Mouse (Mus musculus) heart, postnatal 14 days (tissue): ENCODE measurements around the gene Arhgap33. TPM values are rescaled to one million over a fixed set of nuclear protein-coding genes. Genes with fewer than 3 reads are reported as not detected.

Experiments used
- DNase-seq, 2 experiments: peaks; one replicate each; pipeline ENCODE4 v3.0.0; 2021 to 2022
- intact Hi-C: fragments of 180-260 bp; cut with DNase I; formaldehyde crosslinking; loops from one replicate; pipeline ENCODE4 v1.15.1; 2025
- long read RNA-seq, 2 experiments: library from polyadenylated mRNA; stranded (forward); transcript quantifications; one replicate each; pipeline ENCODE4 v2.0.0; 2021
- total RNA-seq, 2 experiments: library from RNA; stranded (reverse); gene quantifications; 2 replicates each; pipeline ENCODE4 v1.2.3; 2021

Arhgap33 gene
- 1 to 10 TPM; 2.7 to 3.2 TPM for total RNA-seq
- long read RNA-seq, experiment 1: 0 reads
- long read RNA-seq, experiment 2: 0 reads

DNA sequence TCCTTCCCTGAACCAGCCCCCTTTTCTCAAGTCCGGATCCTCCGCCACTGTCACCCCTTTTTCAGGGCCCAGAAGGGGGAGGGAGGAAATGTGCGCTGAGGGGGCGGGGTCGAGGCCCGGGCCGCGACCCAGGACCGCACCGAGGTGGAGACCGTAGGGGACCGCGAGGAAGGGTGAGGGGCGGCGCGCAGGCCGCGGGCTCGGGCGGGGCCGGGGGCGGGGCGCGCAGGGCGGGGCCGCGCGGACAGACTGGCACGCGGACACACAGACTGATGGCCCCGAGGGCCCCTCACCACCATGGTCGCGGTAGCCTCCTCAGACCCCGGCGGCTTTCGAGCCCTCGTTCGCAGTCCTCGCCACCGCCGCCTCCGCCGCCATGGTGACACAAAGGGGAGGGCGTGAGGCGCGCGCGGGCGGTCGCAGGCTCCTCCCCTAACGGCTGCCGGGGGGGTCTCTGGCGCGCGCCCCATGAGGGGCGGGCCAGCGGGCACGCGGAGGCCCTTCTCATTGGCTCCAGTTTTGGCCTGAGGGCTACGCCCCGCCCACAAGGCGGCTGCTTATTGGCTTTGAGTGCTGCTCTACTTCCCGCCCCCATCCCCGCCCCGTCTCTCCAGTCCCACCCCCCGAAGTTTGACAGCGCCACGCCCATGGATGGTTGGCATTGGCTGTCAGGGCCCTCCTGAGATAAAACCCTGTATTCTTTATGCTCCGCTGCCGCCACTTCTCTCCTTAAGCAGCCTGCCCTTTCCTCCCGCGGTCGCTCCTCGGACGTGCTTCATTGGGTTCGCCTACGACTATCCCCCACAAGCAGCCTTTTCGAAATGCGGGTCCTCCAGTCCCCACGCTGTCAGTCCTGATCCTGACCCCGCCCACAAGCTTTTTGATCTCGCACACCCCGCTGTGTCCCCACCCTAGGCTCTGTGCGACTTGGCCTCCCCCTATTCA, at the start of gene Arhgap33:
Gene Arhgap33 (minus strand): TSS at position 428 of the 945 bp plus-strand sequence.
- intact Hi-C loops: no loop called here

DNA sequence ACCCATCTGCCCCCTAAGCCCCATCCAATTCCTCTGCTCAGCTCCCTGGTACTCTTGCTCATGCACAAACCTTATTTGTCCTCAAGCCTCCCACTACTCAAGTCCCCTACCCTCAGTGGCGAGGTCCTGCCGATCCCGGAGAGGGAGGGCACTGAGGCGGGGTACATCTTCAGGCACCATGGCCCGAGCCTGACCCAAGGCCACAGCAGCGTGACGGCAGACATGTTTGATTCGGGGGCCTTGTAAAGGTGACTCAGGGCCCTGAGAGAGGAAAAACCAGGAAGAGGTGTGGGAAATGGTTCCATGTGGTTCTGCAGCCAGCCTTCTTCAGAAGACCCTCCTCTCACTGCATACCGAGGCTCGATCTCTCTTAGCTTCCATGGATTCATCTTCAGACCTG, 49.5 kb upstream of the Arhgap33 start:
- DNase-seq: no peak
- intact Hi-C loops: no loop called here

More for the DNA sequence above, at the start of gene Arhgap33:
- peak; percentile 96 to 97 for DNase-seq

DNA sequence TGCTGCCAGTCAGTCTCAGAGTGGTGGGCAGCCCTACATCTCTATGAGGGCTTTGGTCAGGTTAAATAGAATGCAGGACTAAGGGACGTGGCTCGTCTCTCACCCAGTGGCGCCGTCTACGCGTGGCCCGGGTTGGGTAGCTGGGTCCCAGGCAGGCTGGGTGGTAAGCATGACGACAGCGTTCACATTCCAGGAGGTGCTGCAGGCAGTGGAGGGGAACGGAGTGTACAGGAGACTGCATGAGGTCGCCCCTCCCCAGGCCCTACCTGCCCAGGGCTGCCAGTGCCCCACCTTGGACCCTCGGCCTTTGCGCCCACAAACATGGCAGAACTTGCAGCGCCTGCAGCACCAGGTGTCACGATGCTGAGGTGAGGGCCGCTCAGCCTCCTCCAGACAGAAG, 46.7 kb upstream of the Arhgap33 start:
- intact Hi-C loops: no loop called here
- DNase-seq: no peak

DNA sequence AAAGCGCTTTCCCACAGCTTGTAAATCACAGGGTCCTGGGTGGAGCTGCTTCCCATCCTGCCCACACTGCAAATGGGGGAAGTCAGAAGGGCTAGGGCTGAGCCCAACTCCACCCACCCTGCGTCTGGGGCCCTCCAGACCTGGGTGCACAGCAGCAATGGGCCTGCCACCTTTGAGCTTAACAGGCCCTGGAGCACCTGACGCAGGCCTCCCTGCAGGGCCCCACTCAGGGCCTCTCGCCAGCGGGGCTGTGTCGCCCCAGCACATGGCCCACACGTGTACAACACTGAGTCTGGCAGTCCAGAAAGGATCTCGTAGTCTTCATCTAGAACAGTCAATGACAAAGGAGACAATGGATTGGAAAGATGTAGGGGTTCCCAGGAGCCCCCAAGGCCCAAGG, 45.1 kb upstream of the Arhgap33 start:
- DNase-seq: no peak
- intact Hi-C loops: no loop called here

DNA sequence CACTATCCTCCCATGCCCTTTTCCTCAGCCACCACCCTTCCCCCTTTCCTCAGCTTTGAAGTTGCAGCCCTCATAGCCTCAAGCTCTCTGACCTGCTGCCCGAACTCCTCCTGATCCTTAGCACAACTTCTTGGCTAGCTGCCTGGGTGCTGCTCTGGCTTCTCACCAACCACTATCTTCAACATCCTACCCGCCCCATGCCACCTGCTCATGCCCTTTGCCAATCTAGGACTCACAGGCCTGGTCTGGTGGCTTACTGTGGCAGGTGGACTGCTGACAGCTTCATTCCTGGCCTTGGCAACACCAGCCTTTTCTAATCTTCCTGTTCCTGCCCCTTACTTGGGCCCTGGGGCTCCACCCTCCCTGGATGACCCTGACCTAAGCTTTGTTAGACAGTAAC, 38.1 kb upstream of the Arhgap33 start:
- intact Hi-C loops: no loop called here
- DNase-seq: peak; percentile 49 to 70

DNA sequence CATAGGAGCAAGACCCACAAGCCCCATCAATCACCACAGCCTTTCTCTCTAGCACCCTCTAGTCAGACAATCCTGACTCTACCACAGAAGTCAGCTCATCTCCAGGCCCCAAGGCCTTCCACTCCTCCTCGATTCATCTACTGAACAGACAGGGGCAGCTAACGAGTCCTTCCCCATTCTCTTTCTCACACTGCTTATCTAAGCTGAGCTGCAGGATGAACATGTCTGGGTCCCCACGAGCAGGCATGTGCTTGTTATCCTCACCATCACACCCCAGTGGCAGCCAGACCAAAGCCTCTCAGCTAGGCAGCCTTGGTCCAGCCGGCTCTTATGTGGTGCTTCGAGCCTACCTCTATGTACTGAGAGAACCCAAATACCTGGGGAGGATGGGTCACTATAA, 37.5 kb upstream of the Arhgap33 start:
- intact Hi-C loops: no loop called here
- no peak for DNase-seq

DNA sequence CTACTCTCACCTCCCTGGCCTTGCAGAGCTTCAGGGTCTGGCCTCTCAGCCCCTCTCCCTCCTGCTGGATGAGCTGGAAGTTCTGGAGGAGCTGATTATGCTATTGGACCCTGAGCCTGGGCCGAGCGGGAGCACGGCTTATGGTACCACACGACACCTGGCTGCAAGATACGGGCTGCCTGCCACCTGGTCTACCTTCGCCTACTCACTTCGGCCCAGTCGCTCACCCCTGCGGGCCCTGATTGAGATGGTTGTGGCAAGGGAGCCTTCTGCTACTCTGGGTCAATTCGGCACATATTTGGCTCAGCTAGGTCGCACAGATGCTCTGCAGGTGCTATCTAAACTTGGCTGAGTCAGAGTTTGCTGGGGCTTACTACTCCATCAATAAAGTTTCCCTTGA, 32.7 kb upstream of the Arhgap33 start:
- DNase-seq: no peak
- intact Hi-C loops: no loop called here

DNA sequence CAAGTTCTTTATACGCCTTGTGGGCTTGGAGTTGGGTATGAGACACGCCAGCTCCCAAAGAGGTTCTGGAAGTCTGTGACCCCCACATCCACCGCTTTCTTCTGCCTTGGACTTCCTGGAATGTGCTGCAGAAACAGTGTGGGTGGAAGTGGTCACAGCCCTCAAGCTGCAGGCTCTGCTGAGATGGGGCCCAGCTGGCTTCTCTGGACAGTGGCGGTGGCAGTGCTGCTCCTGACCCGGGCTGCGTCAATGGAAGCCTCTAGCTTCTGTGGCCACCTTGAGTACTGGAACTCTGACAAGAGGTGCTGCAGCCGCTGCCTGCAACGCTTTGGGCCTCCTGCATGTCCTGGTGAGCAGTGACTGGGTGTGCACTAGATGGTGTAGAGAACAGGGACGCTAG, 31.2 kb upstream of the Arhgap33 start:
- intact Hi-C loops: no loop called here
- no peak for DNase-seq

DNA sequence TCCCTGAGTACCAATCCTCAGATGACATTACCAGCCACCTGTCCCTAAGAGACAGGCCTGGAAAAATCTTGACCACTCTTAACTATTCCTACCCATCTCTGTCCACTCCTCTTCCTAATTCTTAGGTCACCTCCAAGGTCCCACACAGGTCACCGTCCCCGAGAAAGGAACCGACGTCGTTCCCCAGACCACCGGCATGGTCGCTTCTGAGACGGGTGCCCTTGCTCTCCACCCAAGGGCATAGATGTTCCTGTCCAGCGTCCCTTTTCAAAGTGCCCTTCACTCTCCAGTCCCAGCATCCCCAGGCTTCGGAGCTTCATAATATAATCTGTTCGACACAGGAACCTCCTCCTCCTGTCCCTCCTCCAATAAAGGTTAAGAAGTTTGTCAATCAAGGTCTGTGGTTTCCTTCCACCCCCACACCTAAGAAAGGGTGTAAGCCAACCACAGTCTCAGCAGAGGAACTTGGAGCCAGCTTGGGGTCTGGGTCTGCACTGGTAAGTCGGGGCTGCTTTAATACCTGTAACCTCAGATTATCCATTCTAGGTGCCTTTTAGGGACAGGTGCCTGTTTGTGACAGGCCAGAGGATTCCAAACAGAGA, 30.2 kb upstream of the Arhgap33 start, which contains the start of gene Igflr1:
Gene Igflr1 (plus strand): TSS at position 458 of the 602 bp plus-strand sequence.
- intact Hi-C loops: loop anchor here (1.0 to 2.0 kb wide), 2 partner anchors 18 to 23 kb away; partner anchors contain the start of gene Kmt2b
- no peak for DNase-seq

DNA sequence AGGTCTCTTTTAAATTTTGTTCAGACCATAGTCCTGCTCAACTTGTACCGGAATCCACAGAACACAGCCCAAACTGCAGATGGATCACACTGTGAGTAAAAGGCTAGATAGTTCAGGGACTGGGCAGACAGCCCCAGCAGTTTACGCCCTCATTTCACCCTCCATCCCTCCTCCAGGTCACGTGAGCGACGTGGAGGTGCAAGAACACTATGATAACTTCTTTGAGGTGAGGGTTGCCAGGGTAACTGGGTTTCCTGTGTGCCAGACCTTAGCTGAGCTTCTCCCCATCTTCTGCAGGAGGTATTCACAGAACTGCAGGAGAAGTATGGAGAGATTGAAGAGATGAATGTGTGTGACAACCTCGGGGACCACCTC, 29.0 kb upstream of the Arhgap33 start:
- intact Hi-C loops: loop anchor here (1.0 to 2.0 kb wide), 2 partner anchors 19 to 24 kb away; partner anchors contain the start of gene Kmt2b
- DNase-seq: no peak

DNA sequence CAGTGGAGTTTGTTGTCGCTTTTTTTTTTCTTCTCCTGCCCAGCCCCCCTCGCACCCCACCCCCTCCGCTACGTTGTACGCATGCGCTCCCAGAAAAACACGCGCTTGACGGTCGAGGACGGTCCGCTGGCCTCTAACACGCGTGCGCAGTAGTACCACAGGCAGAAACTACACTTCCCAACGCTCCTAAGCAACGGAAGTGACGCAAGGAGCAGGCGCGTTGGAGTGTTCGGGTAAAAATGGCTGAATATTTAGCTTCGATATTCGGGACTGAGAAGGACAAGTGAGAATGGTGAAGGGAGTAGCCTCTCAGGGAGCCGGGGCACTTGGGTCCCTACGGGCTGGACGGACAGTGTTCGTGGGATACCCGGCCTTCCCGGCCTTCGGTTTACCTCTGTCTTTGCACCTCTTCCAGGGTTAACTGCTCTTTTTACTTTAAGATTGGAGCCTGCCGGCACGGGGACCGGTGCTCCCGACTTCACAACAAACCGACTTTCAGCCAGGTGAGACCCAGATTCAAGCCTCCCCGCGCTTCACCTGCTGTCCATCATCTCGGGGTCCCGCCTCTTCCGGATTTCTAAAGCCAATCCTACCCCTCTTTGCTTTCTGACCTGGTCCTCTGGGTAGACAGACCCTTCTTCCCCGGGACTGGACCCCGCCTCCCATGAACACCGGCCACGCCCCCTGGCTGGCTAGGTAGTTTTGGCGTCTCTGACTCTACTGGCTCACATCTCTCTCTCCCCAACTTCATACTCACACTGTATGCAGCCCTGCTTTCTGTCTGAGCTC, 28.5 kb upstream of the Arhgap33 start, which contains the start of the genes U2af1l4, Gm49396 and Psenen:
Gene U2af1l4 (plus strand): TSS at position 185 of the 789 bp plus-strand sequence.
Gene Gm49396 (plus strand): TSS at position 228 of the 789 bp plus-strand sequence.
Gene Psenen (minus strand): TSS at position 511 of the 789 bp plus-strand sequence.
- intact Hi-C loops: no loop called here
- DNase-seq: peak; percentile 96

DNA sequence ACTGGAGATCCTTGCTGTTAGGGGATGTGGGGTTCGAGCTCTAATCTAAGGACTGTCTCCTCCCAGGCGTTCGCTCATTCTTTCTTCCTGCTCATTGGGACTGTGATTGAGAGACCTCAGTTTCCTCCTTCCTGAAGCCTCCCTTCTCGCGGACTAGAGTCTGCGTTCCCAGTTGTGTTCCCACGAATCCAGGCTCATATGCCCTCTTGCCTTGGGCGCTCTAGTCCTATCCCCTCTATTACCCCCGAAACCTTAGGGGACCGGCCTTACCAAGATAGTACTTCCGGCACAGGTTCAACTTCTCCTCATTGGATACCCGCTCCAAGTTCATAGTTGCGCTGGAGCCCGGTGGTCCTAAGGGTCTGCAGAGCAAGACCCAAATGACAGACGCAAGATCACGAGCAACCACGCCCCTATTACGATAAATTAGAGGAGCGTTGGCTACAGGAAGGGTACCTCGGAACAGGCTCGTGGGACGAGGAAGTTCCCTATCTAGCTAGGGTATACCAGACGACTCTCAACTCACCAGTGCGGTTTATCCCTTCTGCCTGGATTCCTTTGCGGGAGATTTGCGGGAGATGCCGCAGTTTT, 27.8 kb upstream of the Arhgap33 start:
- DNase-seq: no peak
- intact Hi-C loops: no loop called here

DNA sequence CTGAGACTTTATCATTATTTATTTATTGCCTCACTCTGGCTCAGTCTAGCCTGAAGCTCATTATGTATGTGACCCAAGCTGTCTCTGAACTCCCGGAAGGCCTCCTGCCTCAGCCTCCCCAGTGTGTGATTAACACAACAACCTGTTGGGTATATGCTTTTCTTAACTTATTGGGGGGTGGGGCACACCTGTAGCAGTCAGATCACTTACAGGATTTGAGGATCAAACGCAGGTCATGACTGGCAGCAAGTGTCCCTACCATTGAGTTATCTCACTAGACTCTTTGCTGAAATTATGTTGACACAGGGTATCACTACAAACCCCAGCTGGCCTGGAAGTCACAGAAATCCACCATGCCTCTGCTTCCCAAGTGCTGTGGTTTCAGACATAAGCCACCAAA, 25.4 kb upstream of the Arhgap33 start:
- intact Hi-C loops: no loop called here
- no peak for DNase-seq

DNA sequence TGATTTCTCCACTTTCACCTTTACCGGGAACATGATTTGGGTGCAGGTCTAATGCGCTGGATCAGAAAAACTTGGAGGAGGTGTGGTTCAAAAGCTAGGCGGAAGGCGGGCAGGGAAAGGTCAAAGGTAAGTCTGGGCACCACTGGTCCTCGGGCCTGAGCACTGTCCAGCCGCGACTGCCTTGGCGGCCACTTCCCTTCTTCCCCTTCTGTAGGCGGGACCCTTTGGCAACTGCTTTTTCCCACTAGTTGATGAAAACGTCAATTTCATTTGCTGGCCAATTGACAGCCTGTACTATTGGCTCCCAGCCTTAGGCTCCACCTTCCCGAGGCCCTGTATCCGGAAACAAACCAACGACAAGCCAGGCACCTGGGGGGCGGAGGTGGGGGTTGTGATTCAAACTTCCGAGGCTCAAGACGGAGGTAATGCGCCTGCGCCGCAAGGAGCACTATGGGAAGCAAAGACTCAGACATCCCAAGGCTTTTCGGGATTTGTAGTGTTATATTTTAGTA, 24.6 kb upstream of the Arhgap33 start, which contains the start of gene Lin37:
Gene Lin37 (minus strand): TSS at position 396 of the 512 bp plus-strand sequence.
- intact Hi-C loops: no loop called here

DNA sequence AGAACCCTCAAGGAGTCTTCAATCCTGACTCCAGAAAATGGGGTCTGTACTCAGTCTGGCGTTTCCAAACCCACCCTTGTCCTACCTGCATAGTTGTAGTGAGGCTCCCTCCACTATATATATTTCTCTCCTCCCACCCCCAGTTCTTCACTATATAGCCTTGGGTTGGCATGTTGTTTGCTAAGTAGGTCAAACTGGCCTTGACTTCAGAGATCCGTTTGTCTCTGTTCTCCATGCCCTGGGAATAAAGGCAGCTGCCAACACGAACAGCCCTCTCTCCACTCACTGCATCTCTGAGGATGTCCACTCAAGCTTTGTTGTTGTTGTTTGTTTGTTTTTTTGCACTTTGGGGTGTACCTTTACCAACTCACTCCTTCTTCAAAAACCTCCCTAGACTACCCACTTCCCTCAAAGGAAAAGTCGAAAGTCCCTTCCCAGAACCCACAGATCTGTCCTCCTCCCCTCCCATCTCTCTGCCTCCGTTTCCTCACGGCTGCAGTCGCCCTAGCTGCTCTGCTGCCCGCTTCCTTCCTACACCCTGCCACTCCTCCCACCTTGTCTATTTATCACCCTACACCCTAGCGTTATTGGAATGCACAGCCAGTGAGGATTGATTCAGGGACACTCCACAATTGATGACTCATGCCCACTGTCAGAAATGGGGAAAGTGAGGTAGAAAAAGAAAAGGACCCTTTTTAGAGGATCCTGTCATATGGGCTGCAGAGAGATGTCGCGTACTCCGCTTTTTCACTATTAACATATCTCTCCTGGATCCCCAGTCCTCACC, 24.0 kb upstream of the Arhgap33 start:
- intact Hi-C loops: no loop called here
- DNase-seq: no peak

More for the DNA sequence above, 24.6 kb upstream of the Arhgap33 start, which contains the start of gene Lin37:
- peak; percentile 94 for DNase-seq

DNA sequence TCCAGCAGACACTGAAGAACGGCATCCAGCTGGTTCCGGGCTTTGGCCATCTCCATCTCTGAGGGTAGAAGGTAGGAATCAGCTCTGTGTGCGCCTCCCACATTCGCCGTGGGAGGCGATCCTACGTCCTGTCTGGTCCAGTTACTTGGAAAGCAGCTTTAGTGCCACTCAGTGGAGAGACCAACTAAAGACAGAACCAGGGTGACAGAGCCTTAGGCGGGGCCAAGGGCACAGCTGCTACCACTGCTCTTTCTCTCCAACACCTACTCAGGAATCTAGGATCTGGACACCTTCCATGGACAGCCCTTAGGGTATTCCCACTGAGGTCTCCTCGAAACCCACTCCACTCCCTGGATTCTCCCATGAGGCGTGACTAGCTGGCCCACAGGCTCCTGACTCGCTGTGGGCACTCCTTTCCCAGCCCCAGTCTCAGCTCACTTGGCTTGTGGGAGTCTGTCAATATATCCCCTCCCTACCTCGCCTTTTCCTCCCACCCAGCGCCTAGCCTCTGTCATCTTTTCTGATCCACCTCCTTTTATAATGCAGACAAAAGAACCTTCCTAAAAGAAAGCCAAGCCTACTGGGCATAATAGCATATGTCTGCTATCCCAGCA, 23.1 kb upstream of the Arhgap33 start:
- intact Hi-C loops: no loop called here

DNA sequence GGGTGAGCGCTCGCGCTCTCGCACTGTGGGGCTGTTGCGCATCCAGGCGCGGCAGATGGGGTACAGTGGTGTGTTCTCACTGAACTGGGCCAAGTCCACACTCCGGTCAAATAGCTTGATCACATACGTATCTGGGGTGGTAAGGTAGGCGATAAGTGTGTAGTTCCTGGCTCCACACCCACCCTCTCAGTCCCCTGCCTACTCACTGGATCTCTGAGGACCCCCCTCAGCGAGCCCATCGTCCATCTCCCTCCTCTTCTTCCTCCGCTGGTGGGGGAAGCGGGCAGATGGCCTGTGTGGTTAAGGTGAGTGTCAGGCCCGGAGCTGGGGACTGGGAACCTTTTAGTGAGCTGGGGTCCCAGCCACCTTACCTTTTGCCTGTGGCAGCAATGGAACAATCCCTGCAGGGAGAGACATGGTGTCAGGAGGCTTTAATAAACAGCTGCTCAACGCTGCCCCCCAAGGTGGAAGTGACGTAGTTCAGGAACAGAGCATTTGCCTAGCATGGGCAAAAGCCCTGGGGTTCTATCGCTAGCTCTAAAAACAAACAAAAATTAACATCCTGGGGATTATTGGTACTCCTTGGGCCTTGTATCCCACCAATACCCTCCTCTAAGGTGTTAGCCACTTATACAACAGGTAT, 22.2 kb upstream of the Arhgap33 start:
- intact Hi-C loops: no loop called here
- no peak for DNase-seq

More for the DNA sequence above, 23.1 kb upstream of the Arhgap33 start:
- no peak for DNase-seq
